Mouse (Mus musculus): ENCODE data around the gene Olfr742. TPM values are rescaled to one million over a fixed set of nuclear protein-coding genes. Genes with fewer than 3 reads are reported as not detected.

Olfr742 gene
- polyA plus RNA-seq (2012; rRNA removed), result not detected in 2 replicates

- H3K27me3 ChIP-seq (ENCODE audit: control insufficient read depth, insufficient read depth, low read length), result no peaks in the 10 kb centered on the region
- no peak within 1 kb of the TSS for H3K4me3 ChIP-seq (ENCODE audit: control insufficient read depth, low read depth, low read length)
- no peak for TF ChIP-seq POLR2A (IDR thresholded peaks at IDR 0.05; ENCODE audit: control insufficient read depth, low read depth, low read length)
- TF ChIP-seq CTCF (IDR thresholded peaks at IDR 0.05; ENCODE audit: control insufficient read depth, insufficient read depth, insufficient replicate concordance, low read depth, low read length), result no peak
- no peaks in the 10 kb centered on the region for H3K4me1 ChIP-seq (ENCODE audit: control insufficient read depth, insufficient read depth, low read length)
- H3K36me3 ChIP-seq (ENCODE audit: control insufficient read depth, insufficient read depth, low read length), result no peaks in the 10 kb centered on the region
- no peak within 1 kb of the TSS for H3K27ac ChIP-seq (ENCODE audit: control insufficient read depth, insufficient read depth, low read depth, low read length)
These were observed at the start of gene Olfr742 for GRCm38 (mm10) chr14:50503300-50503699. Gene Olfr742 (plus strand): TSS chr14:50503600.

GRCm38 (mm10) chr14:50472438-50472837 lies 31.0 kb upstream of the Olfr742 start, which contains the start of gene Olfr741:
Gene Olfr741 (plus strand): TSS chr14:50472738.
- Histone ChIP-seq H3K36me3 (ENCODE audit: control insufficient read depth, insufficient read depth, low read length) (no peaks in the 10 kb centered on the region), H3K4me1 (ENCODE audit: control insufficient read depth, insufficient read depth, low read length) (no peaks in the 10 kb centered on the region), H3K4me3 (ENCODE audit: control insufficient read depth, low read depth, low read length) (no peak within 1 kb of the TSS), H3K27me3 (ENCODE audit: control insufficient read depth, insufficient read depth, low read length) (no peaks in the 10 kb centered on the region), H3K27ac (ENCODE audit: control insufficient read depth, insufficient read depth, low read depth, low read length) (no peak within 1 kb of the TSS)
- TF ChIP-seq CTCF (IDR thresholded peaks at IDR 0.05; ENCODE audit: control insufficient read depth, insufficient read depth, insufficient replicate concordance, low read depth, low read length) (no peak), POLR2A (IDR thresholded peaks at IDR 0.05; ENCODE audit: control insufficient read depth, low read depth, low read length) (no peak)

- H3K27ac ChIP-seq (ENCODE audit: control insufficient read depth, insufficient read depth, low read depth, low read length), result no peak overlapping the region
- no peaks in the 10 kb centered on the region for H3K36me3 ChIP-seq (ENCODE audit: control insufficient read depth, insufficient read depth, low read length)
- H3K27me3 ChIP-seq (ENCODE audit: control insufficient read depth, insufficient read depth, low read length), result no peaks in the 10 kb centered on the region
- no peaks in the 10 kb centered on the region for H3K4me1 ChIP-seq (ENCODE audit: control insufficient read depth, insufficient read depth, low read length)
- TF ChIP-seq CTCF (IDR thresholded peaks at IDR 0.05; ENCODE audit: control insufficient read depth, insufficient read depth, insufficient replicate concordance, low read depth, low read length) (no peak), POLR2A (IDR thresholded peaks at IDR 0.05; ENCODE audit: control insufficient read depth, low read depth, low read length) (no peak)
- H3K4me3 ChIP-seq (ENCODE audit: control insufficient read depth, low read depth, low read length), result no peak overlapping the region
These were observed 25.0 kb upstream of the Olfr742 start for GRCm38 (mm10) chr14:50478406-50478805.

GRCm38 (mm10) chr14:50521539-50521938 lies 18.1 kb downstream of the Olfr742 start, which contains the start of gene Olfr743:
Gene Olfr743 (plus strand): TSS chr14:50521839.
- Histone ChIP-seq H3K36me3 (ENCODE audit: control insufficient read depth, insufficient read depth, low read length) (no peaks in the 10 kb centered on the region), H3K4me1 (ENCODE audit: control insufficient read depth, insufficient read depth, low read length) (no peaks in the 10 kb centered on the region), H3K27me3 (ENCODE audit: control insufficient read depth, insufficient read depth, low read length) (no peaks in the 10 kb centered on the region), H3K4me3 (ENCODE audit: control insufficient read depth, low read depth, low read length) (no peak within 1 kb of the TSS), H3K27ac (ENCODE audit: control insufficient read depth, insufficient read depth, low read depth, low read length) (no peak within 1 kb of the TSS)
- TF ChIP-seq POLR2A (IDR thresholded peaks at IDR 0.05; ENCODE audit: control insufficient read depth, low read depth, low read length) (no peak), CTCF (IDR thresholded peaks at IDR 0.05; ENCODE audit: control insufficient read depth, insufficient read depth, insufficient replicate concordance, low read depth, low read length) (no peak)

- no peaks in the 10 kb centered on the region for H3K4me1 ChIP-seq (ENCODE audit: control insufficient read depth, insufficient read depth, low read length)
- H3K27me3 ChIP-seq (ENCODE audit: control insufficient read depth, insufficient read depth, low read length), result no peaks in the 10 kb centered on the region
- H3K27ac ChIP-seq (ENCODE audit: control insufficient read depth, insufficient read depth, low read depth, low read length), result no peak overlapping the region
- TF ChIP-seq POLR2A (IDR thresholded peaks at IDR 0.05; ENCODE audit: control insufficient read depth, low read depth, low read length) (no peak), CTCF (IDR thresholded peaks at IDR 0.05; ENCODE audit: control insufficient read depth, insufficient read depth, insufficient replicate concordance, low read depth, low read length) (no peak)
- no peak overlapping the region for H3K4me3 ChIP-seq (ENCODE audit: control insufficient read depth, low read depth, low read length)
- H3K36me3 ChIP-seq (ENCODE audit: control insufficient read depth, insufficient read depth, low read length), result no peaks in the 10 kb centered on the region
These were observed 49.3 kb downstream of the Olfr742 start for GRCm38 (mm10) chr14:50552734-50553133.

Other genes starting within 250 kb of the Olfr742 start
- gene Olfr732, start 219.4 kb upstream of the Olfr742 start, polyA plus RNA-seq (2012; rRNA removed), result 0.14 and 0.17 TPM in 2 replicates
- gene Olfr733, start 202.1 kb upstream of the Olfr742 start, polyA plus RNA-seq (2012; rRNA removed), result 0.13 TPM in 1 of 2 replicates, not detected in the other
- 0.10 and 0.37 TPM in 2 replicates for gene Olfr734, start 176.8 kb upstream of the Olfr742 start, polyA plus RNA-seq (2012; rRNA removed)
- gene Olfr735, start 154.7 kb upstream of the Olfr742 start, polyA plus RNA-seq (2012; rRNA removed), result 0.12 and 0.21 TPM in 2 replicates
- gene Tlr11, start 145.7 kb upstream of the Olfr742 start, polyA plus RNA-seq (2012; rRNA removed), result 0.04 TPM in 1 of 2 replicates, not detected in the other
- 0.07 TPM in 1 of 2 replicates, not detected in the other for gene Olfr736, start 122.4 kb upstream of the Olfr742 start, polyA plus RNA-seq (2012; rRNA removed)
- gene Olfr738, start 96.0 kb upstream of the Olfr742 start, polyA plus RNA-seq (2012; rRNA removed), result 0.11 TPM in 1 of 2 replicates, not detected in the other
- not detected in 2 replicates for gene Olfr739, start 85.0 kb upstream of the Olfr742 start, polyA plus RNA-seq (2012; rRNA removed)
- not detected in 2 replicates for gene Olfr740, start 58.1 kb upstream of the Olfr742 start, polyA plus RNA-seq (2012; rRNA removed)
- not detected in 2 replicates for gene Olfr741, start 30.9 kb upstream of the Olfr742 start, polyA plus RNA-seq (2012; rRNA removed)
- gene Olfr743, start 18.2 kb downstream of the Olfr742 start, polyA plus RNA-seq (2012; rRNA removed), result 0.04 TPM in 1 of 2 replicates, not detected in the other
- not detected in 2 replicates for gene Olfr744, start 111.3 kb downstream of the Olfr742 start, polyA plus RNA-seq (2012; rRNA removed)
- not detected in 2 replicates for gene Olfr745, start 135.8 kb downstream of the Olfr742 start, polyA plus RNA-seq (2012; rRNA removed)
- not detected in 2 replicates for gene Olfr746, start 143.5 kb downstream of the Olfr742 start, polyA plus RNA-seq (2012; rRNA removed)
- gene Olfr747, start 189.6 kb downstream of the Olfr742 start, polyA plus RNA-seq (2012; rRNA removed), result not detected in 2 replicates
- not detected in 2 replicates for gene Olfr748, start 203.8 kb downstream of the Olfr742 start, polyA plus RNA-seq (2012; rRNA removed)
- gene Olfr749, start 241.5 kb downstream of the Olfr742 start, polyA plus RNA-seq (2012; rRNA removed), result not detected in 2 replicates

Data from testis, adult 2 months (tissue).